Mouse (Mus musculus): ENCODE results near the gene Rbbp6. TPM values are rescaled to one million over a fixed set of nuclear protein-coding genes. Genes with fewer than 3 reads are reported as not detected.
A peak's percentile ranks its signal among the peaks of the same experiment; 100 is the strongest.

Gene Rbbp6
- polyA plus RNA-seq, 1 experiment = 54.5 TPM

GRCm38 (mm10) chr7:122998189-122998588 is 32.7 kb downstream of the Rbbp6 start:
- TF ChIP-seq POLR2A (IDR thresholded peaks at IDR 0.05; ENCODE audit: borderline replicate concordance, insufficient read depth, low read length) (no peak), CTCF (IDR thresholded peaks at IDR 0.05; ENCODE audit: borderline replicate concordance, insufficient read depth, low read depth, low read length) (no peak)
- Histone ChIP-seq H3K27me3 (ENCODE audit: control insufficient read depth, insufficient read depth, low read length) (no peaks in the 10 kb centered on the region), H3K27ac (ENCODE audit: insufficient read depth, low read length) (no peak overlapping the region), H3K4me3 (replicated peaks; ENCODE audit: insufficient read depth, low read depth, low read length) (no peak overlapping the region), H3K4me1 (ENCODE audit: control insufficient read depth, insufficient read depth, low read length) (peaks cover 11% of the 10 kb centered on the region)
- WGBS = 75% methylated on average over 3 of the region's 3 CpGs
- DNase-seq = no peak

- 85% methylated on average over 11 of the region's 11 CpGs for WGBS
Observed at GRCm38 (mm10) chr7:122999871-123000396, 34.4 kb downstream of the Rbbp6 start.

GRCm38 (mm10) chr7:123000796-123001195 is 35.3 kb downstream of the Rbbp6 start:
- no peak for TF ChIP-seq CTCF (IDR thresholded peaks at IDR 0.05; ENCODE audit: borderline replicate concordance, insufficient read depth, low read depth, low read length)
- TF ChIP-seq POLR2A (IDR thresholded peaks at IDR 0.05; ENCODE audit: borderline replicate concordance, insufficient read depth, low read length) = no peak
- 70% methylated on average over 16 of the region's 16 CpGs for WGBS

More at GRCm38 (mm10) chr7:122999871-123000396, 34.4 kb downstream of the Rbbp6 start:
- no peak overlapping the region for H3K4me3 ChIP-seq (replicated peaks; ENCODE audit: insufficient read depth, low read depth, low read length)
- H3K4me1 ChIP-seq (ENCODE audit: control insufficient read depth, insufficient read depth, low read length) = peaks cover 11% of the 10 kb centered on the region
- TF ChIP-seq POLR2A (IDR thresholded peaks at IDR 0.05; ENCODE audit: borderline replicate concordance, insufficient read depth, low read length) (no peak), CTCF (IDR thresholded peaks at IDR 0.05; ENCODE audit: borderline replicate concordance, insufficient read depth, low read depth, low read length) (no peak)
- H3K27ac ChIP-seq (ENCODE audit: insufficient read depth, low read length) = no peak overlapping the region
- H3K27me3 ChIP-seq (ENCODE audit: control insufficient read depth, insufficient read depth, low read length) = no peaks in the 10 kb centered on the region
- DNase-seq = no peak

GRCm38 (mm10) chr7:123001341-123002027 is 36.0 kb downstream of the Rbbp6 start:
- DNase-seq = peak; percentile 74 to 75
- Histone ChIP-seq H3K4me3 (replicated peaks; ENCODE audit: insufficient read depth, low read depth, low read length) (no peak overlapping the region), H3K27ac (ENCODE audit: insufficient read depth, low read length) (no peak overlapping the region), H3K4me1 (ENCODE audit: control insufficient read depth, insufficient read depth, low read length) (peaks cover 11% of the 10 kb centered on the region), H3K27me3 (ENCODE audit: control insufficient read depth, insufficient read depth, low read length) (no peaks in the 10 kb centered on the region)
- whole genome bisulfite sequencing = 15% methylated on average over 20 of the region's 20 CpGs
- no peak for TF ChIP-seq POLR2A (IDR thresholded peaks at IDR 0.05; ENCODE audit: borderline replicate concordance, insufficient read depth, low read length)
- TF ChIP-seq CTCF (IDR thresholded peaks at IDR 0.05; ENCODE audit: borderline replicate concordance, insufficient read depth, low read depth, low read length) = no peak

More at GRCm38 (mm10) chr7:123000796-123001195, 35.3 kb downstream of the Rbbp6 start:
- DNase-seq = peak in 1 of 2 experiments; percentile 18
- Histone ChIP-seq H3K27me3 (ENCODE audit: control insufficient read depth, insufficient read depth, low read length) (no peaks in the 10 kb centered on the region), H3K27ac (ENCODE audit: insufficient read depth, low read length) (no peak overlapping the region), H3K4me3 (replicated peaks; ENCODE audit: insufficient read depth, low read depth, low read length) (no peak overlapping the region), H3K4me1 (ENCODE audit: control insufficient read depth, insufficient read depth, low read length) (peaks cover 11% of the 10 kb centered on the region)

GRCm38 (mm10) chr7:123002028-123002410 is 36.5 kb downstream of the Rbbp6 start:
- no peaks in the 10 kb centered on the region for H3K27me3 ChIP-seq (ENCODE audit: control insufficient read depth, insufficient read depth, low read length)
- peaks cover 11% of the 10 kb centered on the region for H3K4me1 ChIP-seq (ENCODE audit: control insufficient read depth, insufficient read depth, low read length)
- DNase-seq = no peak
- no peak overlapping the region for H3K27ac ChIP-seq (ENCODE audit: insufficient read depth, low read length)
- TF ChIP-seq POLR2A (IDR thresholded peaks at IDR 0.05; ENCODE audit: borderline replicate concordance, insufficient read depth, low read length) = no peak
- TF ChIP-seq CTCF (IDR thresholded peaks at IDR 0.05; ENCODE audit: borderline replicate concordance, insufficient read depth, low read depth, low read length) = no peak
- 53% methylated on average over 6 of the region's 6 CpGs for WGBS
- no peak overlapping the region for H3K4me3 ChIP-seq (replicated peaks; ENCODE audit: insufficient read depth, low read depth, low read length)

- Histone ChIP-seq H3K4me1 (ENCODE audit: control insufficient read depth, insufficient read depth, low read length) (peaks cover 11% of the 10 kb centered on the region), H3K4me3 (replicated peaks; ENCODE audit: insufficient read depth, low read depth, low read length) (no peak overlapping the region), H3K27me3 (ENCODE audit: control insufficient read depth, insufficient read depth, low read length) (no peaks in the 10 kb centered on the region), H3K27ac (ENCODE audit: insufficient read depth, low read length) (no peak overlapping the region)
- DNase-seq = no peak
- WGBS = 49% methylated on average over 4 of the region's 4 CpGs
- TF ChIP-seq CTCF (IDR thresholded peaks at IDR 0.05; ENCODE audit: borderline replicate concordance, insufficient read depth, low read depth, low read length) (no peak), POLR2A (IDR thresholded peaks at IDR 0.05; ENCODE audit: borderline replicate concordance, insufficient read depth, low read length) (no peak)
Observed at GRCm38 (mm10) chr7:123003207-123003606, 37.7 kb downstream of the Rbbp6 start.

- TF ChIP-seq CTCF (IDR thresholded peaks at IDR 0.05; ENCODE audit: borderline replicate concordance, insufficient read depth, low read depth, low read length) = no peak
- TF ChIP-seq POLR2A (IDR thresholded peaks at IDR 0.05; ENCODE audit: borderline replicate concordance, insufficient read depth, low read length) = no peak
- H3K27ac ChIP-seq (ENCODE audit: insufficient read depth, low read length) = no peak overlapping the region
- H3K4me1 ChIP-seq (ENCODE audit: control insufficient read depth, insufficient read depth, low read length) = peaks cover 11% of the 10 kb centered on the region
- DNase-seq = no peak
- H3K27me3 ChIP-seq (ENCODE audit: control insufficient read depth, insufficient read depth, low read length) = no peaks in the 10 kb centered on the region
- no peak overlapping the region for H3K4me3 ChIP-seq (replicated peaks; ENCODE audit: insufficient read depth, low read depth, low read length)
- WGBS = 96% methylated on average over 5 of the region's 5 CpGs
Observed at GRCm38 (mm10) chr7:123004442-123004841, 39.0 kb downstream of the Rbbp6 start.

- no peak for DNase-seq
- TF ChIP-seq CTCF (IDR thresholded peaks at IDR 0.05; ENCODE audit: borderline replicate concordance, insufficient read depth, low read depth, low read length) (no peak), POLR2A (IDR thresholded peaks at IDR 0.05; ENCODE audit: borderline replicate concordance, insufficient read depth, low read length) (no peak)
- Histone ChIP-seq H3K4me1 (ENCODE audit: control insufficient read depth, insufficient read depth, low read length) (peaks cover 7% of the 10 kb centered on the region), H3K27ac (ENCODE audit: insufficient read depth, low read length) (no peak overlapping the region), H3K4me3 (replicated peaks; ENCODE audit: insufficient read depth, low read depth, low read length) (no peak overlapping the region), H3K27me3 (ENCODE audit: control insufficient read depth, insufficient read depth, low read length) (no peaks in the 10 kb centered on the region)
- whole genome bisulfite sequencing = 82% methylated on average over 2 of the region's 2 CpGs
Observed at GRCm38 (mm10) chr7:123006251-123006650, 40.8 kb downstream of the Rbbp6 start.

Data from cerebellum, adult 2 months (tissue).